Mouse (Mus musculus) left cerebral cortex, adult 18-20 months (tissue): ENCODE results near the gene Shisal2b. TPM values are rescaled to one million over a fixed set of nuclear protein-coding genes. Genes with fewer than 3 reads are reported as not detected.
A peak's percentile ranks its signal among the peaks of the same experiment; 100 is the strongest.

Experiments used
- DNase-seq, 2 experiments: peaks; one replicate each; pipeline ENCODE4 v3.0.0; 2021 to 2022; ENCODE audit warnings: low spot score in 2 of 2, mixed read lengths in 1 of 2
- total RNA-seq, 2 experiments: library from RNA; stranded (reverse); gene quantifications; 2 replicates each; pipeline ENCODE4 v1.2.3; 2021

Gene Shisal2b
- total RNA-seq, 2 experiments from 2014 or later = 0.35 TPM; not detected in 1

DNA sequence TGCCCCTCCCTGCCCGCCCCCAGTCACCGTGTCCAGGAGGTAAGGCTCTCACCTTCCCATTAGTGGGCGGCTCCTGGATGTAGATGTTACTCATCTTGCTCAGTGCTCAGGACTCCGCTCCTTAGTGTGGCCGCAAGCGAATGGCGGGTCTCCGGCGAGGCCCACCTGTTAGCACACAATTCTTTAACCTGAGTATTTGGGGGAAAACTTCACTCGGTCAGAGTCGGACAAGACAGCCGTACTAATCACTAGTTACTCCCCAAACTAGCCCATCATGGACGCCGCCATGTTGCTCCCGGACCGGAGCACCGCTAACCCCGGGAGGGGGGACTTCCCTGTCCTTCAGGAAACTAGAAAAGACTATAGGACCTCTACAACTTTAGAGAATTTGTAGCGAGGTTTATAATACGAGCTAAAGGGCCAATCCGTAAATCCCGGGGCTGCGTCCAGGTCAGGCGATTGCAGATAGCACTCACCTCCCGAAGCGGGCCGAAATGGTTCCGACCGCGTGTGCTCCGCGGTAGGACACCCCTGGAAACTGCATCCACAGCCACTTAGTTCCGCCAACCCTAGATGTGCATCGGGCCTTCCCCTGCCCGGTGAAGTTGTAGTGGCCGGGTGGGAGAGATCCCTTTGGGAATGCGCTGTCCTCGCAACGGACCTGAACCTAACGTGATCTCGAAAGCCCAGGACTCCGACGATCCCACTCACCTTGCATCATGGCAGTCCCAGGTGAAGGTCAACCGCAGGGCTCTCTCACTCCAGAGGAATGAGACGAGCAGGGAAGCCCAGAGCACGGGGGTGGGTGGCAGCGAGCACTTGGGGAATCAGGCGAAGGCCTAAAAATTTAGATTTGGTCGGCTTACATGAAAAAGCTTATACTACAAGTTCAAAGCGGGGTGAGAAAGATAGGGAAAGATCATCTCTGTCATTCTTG lies 46.8 kb downstream of the Shisal2b start, which contains the start of gene Cwc27:
Gene Cwc27 (minus strand): TSS at position 508 of the 937 bp plus-strand sequence.
- peak; percentile 72 to 79 for DNase-seq

DNA sequence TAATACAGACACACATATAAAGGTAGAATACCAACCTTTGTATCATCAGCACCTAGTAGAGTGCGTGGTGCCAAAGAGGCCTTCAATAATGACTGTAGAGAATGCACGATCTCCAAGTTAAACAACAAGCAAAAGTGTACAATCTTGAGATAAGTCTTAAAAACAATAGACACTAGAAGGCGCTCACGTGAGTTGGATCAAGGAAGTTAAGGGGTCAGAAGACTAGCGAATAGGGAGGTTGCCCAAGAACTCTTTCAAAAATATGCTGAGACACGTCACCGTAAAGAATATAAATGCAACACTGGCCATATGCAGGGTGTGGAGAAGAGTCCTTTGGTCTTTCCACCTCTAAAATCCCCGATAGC lies 47.4 kb downstream of the Shisal2b start:
- no peak for DNase-seq

DNA sequence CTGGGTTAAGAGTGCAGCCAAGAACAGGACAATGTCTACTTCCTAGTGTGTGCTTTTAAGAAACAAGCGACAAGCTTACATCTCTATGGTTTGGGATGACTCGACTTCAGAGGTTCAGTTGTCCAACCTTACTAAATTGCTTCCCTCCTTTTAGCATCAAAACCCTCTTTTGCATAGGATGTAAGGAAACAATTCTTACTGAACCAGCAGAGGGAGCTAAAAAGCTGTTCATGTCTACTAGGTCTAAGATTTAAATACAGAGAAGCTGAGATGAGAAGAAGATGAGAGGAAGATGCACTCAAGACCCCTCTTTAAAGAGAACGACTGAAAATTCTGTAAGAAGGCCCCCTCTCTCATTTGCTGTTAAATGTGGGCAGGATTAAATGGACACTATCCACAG lies 58.0 kb downstream of the Shisal2b start:
- no peak for DNase-seq

DNA sequence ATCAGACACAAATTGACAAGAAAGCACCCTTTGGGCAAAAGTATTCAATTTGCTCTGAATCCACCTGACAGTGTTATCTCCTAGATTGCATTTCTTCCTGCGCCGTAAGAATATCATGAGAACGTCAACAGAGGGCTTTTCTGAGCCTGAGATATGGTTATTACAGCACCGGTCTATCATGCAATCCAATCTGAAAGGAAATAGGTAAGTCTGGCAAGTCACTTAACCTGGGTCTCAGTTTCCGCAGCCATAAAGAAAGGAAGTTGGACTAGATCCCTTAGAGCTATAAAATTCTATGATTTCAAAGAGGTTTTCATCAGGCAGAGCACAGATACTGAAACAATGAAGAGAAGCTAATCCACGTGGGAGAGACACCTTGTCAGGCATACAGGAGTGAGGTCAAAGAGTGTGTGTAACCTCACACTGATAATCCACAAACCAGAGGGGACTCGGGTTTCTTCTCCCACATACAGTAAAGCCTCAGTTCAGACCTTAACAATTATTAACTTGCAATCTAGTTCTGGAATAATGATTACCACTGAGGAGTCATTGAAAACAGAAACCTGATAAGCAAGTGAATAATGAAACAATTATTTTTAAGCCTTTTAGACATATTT lies 64.0 kb downstream of the Shisal2b start:
- no peak for DNase-seq

DNA sequence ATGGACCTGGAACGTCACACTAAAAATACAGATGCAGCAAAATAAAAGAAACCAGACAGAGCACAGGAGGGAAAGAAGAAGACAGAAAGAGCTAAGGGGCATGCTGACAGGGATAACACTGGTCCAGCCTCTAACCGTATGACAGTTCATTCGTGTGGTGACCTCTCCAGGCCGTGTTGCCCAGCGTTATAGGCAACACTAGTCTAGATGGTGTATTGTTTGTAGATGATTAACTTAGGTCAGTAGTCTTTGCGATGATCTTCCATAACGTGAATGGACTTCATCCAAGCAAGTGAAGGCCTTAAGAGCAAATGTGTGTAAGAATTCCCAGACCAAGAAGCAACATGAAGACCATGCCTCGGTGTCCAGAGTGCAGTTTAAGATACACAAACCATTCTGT lies 64.6 kb downstream of the Shisal2b start:
- no peak for DNase-seq

Other genes with a start within 250 kb of the Shisal2b start
- 10 to 100 TPM; 18.8 to 20.7 TPM for gene Srek1ip1, start 71.4 kb downstream of the Shisal2b start, total RNA-seq
- 10 to 100 TPM; 19.3 to 19.7 TPM for gene Cwc27, start 46.8 kb downstream of the Shisal2b start, total RNA-seq
- gene Rgs7bp, start 191.0 kb upstream of the Shisal2b start, total RNA-seq = 100 to 1,000 TPM; 164 to 171 TPM
- not detected for gene 4933425L06Rik, start 218.2 kb upstream of the Shisal2b start, total RNA-seq